Comparison of ENCODE assay signal across 11 mouse cellular contexts in genomic region chr3:58490787-58491186, GRCm38 (mm10). TPM values are rescaled to one million over a fixed set of nuclear protein-coding genes. Genes with fewer than 3 reads are reported as not detected.
DNase-seq lines count a peak whose midpoint lies in the region; ATAC-seq and TF ChIP-seq lines count a peak whose summit lies in the region.
"Had no signal": no experiment of that assay in that cellular context is flagged by ENCODE, and none has a peak within 500 bp of the region (broad histone marks: within the 10 kb centered on the region; RNA-seq: fewer than 3 reads in every experiment).

No protein-coding gene starts in this region.

- H3K27me3 ChIP-seq in liver, postnatal 0 days (ENCODE audit: insufficient read depth, low read length) = no peaks in the 10 kb centered on the region
- no peaks in the 10 kb centered on the region for H3K27me3 ChIP-seq in liver, embryonic 11.5 days (replicated peaks; ENCODE audit: control insufficient read depth, insufficient read depth, low read length)
- no peaks in the 10 kb centered on the region for H3K27me3 ChIP-seq in neural tube, embryonic 15.5 days (replicated peaks)
- H3K27me3 ChIP-seq: limb, embryonic 13.5 days had no signal

- peak; percentile 64 for TF ChIP-seq CTCF in liver, postnatal 0 days (IDR thresholded peaks at IDR 0.05; ENCODE audit: low read depth)

- WGBS in liver, postnatal 0 days (ENCODE audit: insufficient replicate concordance) = 66% methylated on average over 7 of the region's 7 CpGs
- WGBS in liver, embryonic 11.5 days = 76% methylated on average over 7 of the region's 7 CpGs
- 73% methylated on average over 7 of the region's 7 CpGs for WGBS in neural tube, embryonic 15.5 days

- no peak overlapping the region for H3K4me2 ChIP-seq in liver, postnatal 0 days (ENCODE audit: low read depth, low read length)
- no peak overlapping the region for H3K4me2 ChIP-seq in liver, embryonic 11.5 days
- no peak overlapping the region for H3K4me2 ChIP-seq in neural tube, embryonic 15.5 days
- H3K4me2 ChIP-seq: limb, embryonic 13.5 days had no signal

- no peak for TF ChIP-seq EP300 in liver, postnatal 0 days (IDR thresholded peaks at IDR 0.05; ENCODE audit: low read depth)

- H3K9me3 ChIP-seq in liver, postnatal 0 days (ENCODE audit: low read length) = peaks cover 5% of the 10 kb centered on the region; the same call in 1 of the 2 replicates
- H3K9me3 ChIP-seq in liver, embryonic 11.5 days (ENCODE audit: control insufficient read depth, low read length) = no peaks in the 10 kb centered on the region
- no peaks in the 10 kb centered on the region for H3K9me3 ChIP-seq in neural tube, embryonic 15.5 days (replicated peaks)
- H3K9me3 ChIP-seq: limb, embryonic 13.5 days had no signal

- no peak overlapping the region for H3K9ac ChIP-seq in liver, postnatal 0 days (replicated peaks)
- no peak overlapping the region for H3K9ac ChIP-seq in liver, embryonic 11.5 days (ENCODE audit: low read depth, low read length)
- H3K9ac ChIP-seq in neural tube, embryonic 15.5 days (replicated peaks) = no peak overlapping the region
- H3K9ac ChIP-seq: limb, embryonic 13.5 days had no signal

- no peaks in the 10 kb centered on the region for H3K36me3 ChIP-seq in liver, postnatal 0 days (replicated peaks; ENCODE audit: insufficient read depth, low read length)
- H3K36me3 ChIP-seq in liver, embryonic 11.5 days (ENCODE audit: control insufficient read depth, insufficient read depth, low read length) = no peaks in the 10 kb centered on the region
- no peaks in the 10 kb centered on the region for H3K36me3 ChIP-seq in neural tube, embryonic 15.5 days
- H3K36me3 ChIP-seq: G1E; limb, embryonic 13.5 days had no signal

- peak; percentile 14 for DNase-seq in cerebellum, adult 8-10 months
- DNase-seq in liver, postnatal 0 days = no peak
- DNase-seq in liver, embryonic 11.5 days (ENCODE audit: low spot score) = no peak
- DNase-seq in cerebellum, adult 9-11 months = peak; percentile 5
- DNase-seq in layer of hippocampus, adult 9-11 months = peak; percentile 26
- DNase-seq in retina, adult 2 months (ENCODE audit: low read depth, low spot score) = peak; percentile 6

- ATAC-seq in cerebellum, adult (ENCODE audit: insufficient number of reproducible peaks, low FRiP score, low TSS enrichment) = no peak
- ATAC-seq in liver, postnatal 0 days = no peak
- ATAC-seq in liver, embryonic 11.5 days (replicated peaks; ENCODE audit: low FRiP score) = no peak
- no peak for ATAC-seq in neural tube, embryonic 15.5 days (ENCODE audit: low FRiP score)

- no peak overlapping the region for H3K4me3 ChIP-seq in liver, postnatal 0 days (ENCODE audit: low read depth, low read length)
- no peak overlapping the region for H3K4me3 ChIP-seq in liver, embryonic 11.5 days (ENCODE audit: low read depth, low read length)
- H3K4me3 ChIP-seq in neural tube, embryonic 15.5 days (replicated peaks) = no peak overlapping the region
- H3K4me3 ChIP-seq: erythroblast, embryonic 14.5 days; limb, embryonic 13.5 days had no signal

- H3K27ac ChIP-seq in liver, postnatal 0 days (ENCODE audit: low read depth) = no peak overlapping the region
- no peak overlapping the region for H3K27ac ChIP-seq in liver, embryonic 11.5 days (ENCODE audit: low read depth, low read length)
- H3K27ac ChIP-seq in neural tube, embryonic 15.5 days (replicated peaks) = no peak overlapping the region
- H3K27ac ChIP-seq: limb, embryonic 13.5 days had no signal

- H3K4me1 ChIP-seq in liver, postnatal 0 days (ENCODE audit: insufficient read depth) = no peaks in the 10 kb centered on the region
- H3K4me1 ChIP-seq in liver, embryonic 11.5 days (replicated peaks; ENCODE audit: control insufficient read depth, insufficient read depth, low read length) = no peaks in the 10 kb centered on the region
- H3K4me1 ChIP-seq in neural tube, embryonic 15.5 days = no peaks in the 10 kb centered on the region
- H3K4me1 ChIP-seq: limb, embryonic 13.5 days had no signal

RNA-seq across cellular contexts. Expression of gene Eif2a, which starts 34.8 kb away (rescaled TPM):
- polyA plus RNA-seq in liver, postnatal 0 days (2015; fragmentation: Nextera tagmentation; extraction: Ambion mirVana) = 20.1 and 20.6 TPM in 2 replicates
- 66.1 and 71.3 TPM in 2 replicates for polyA plus RNA-seq in liver, embryonic 11.5 days (2014; fragmentation: Nextera tagmentation; extraction: Ambion mirVana)
- 34.3 and 41.8 TPM in 2 replicates for polyA plus RNA-seq in neural tube, embryonic 15.5 days (2015; fragmentation: Nextera tagmentation; extraction: Ambion mirVana)

RNA-seq across cellular contexts. Expression of gene Serp1, which starts 34.9 kb away (rescaled TPM):
- 115 and 118 TPM in 2 replicates for polyA plus RNA-seq in liver, postnatal 0 days (2015; fragmentation: Nextera tagmentation; extraction: Ambion mirVana)
- polyA plus RNA-seq in liver, embryonic 11.5 days (2014; fragmentation: Nextera tagmentation; extraction: Ambion mirVana) = 161 and 178 TPM in 2 replicates
- polyA plus RNA-seq in neural tube, embryonic 15.5 days (2015; fragmentation: Nextera tagmentation; extraction: Ambion mirVana) = 57.8 and 77.5 TPM in 2 replicates

Comparison
In these comparisons a context has a peak if more than half of its experiments do, and no peak if none do; other contexts are left out.
1. DNase-seq: peak in cerebellum, adult 8-10 months (single experiment), cerebellum, adult 9-11 months (single experiment), layer of hippocampus, adult 9-11 months (single experiment) and retina, adult 2 months (single experiment); none in liver, postnatal 0 days (single experiment) and liver, embryonic 11.5 days (single experiment).